Mouse (Mus musculus): ENCODE data around the gene Gm11172. TPM values are rescaled to one million over a fixed set of nuclear protein-coding genes. Genes with fewer than 3 reads are reported as not detected.
A peak's percentile ranks its signal among the peaks of the same experiment; 100 is the strongest.

Gm11172 gene
- polyA plus RNA-seq (2014; fragmentation: Nextera tagmentation; extraction: Ambion mirVana) = not detected in 2 replicates

GRCm38 (mm10) chr16:10812865-10813371 is at the start of gene Gm11172:
TSS of gene Gm11172 (plus strand) at chr16:10812915.
- ATAC-seq (ENCODE audit: low FRiP score) = no peak
- H3K4me2 ChIP-seq (replicated peaks; ENCODE audit: low read depth, low read length) = no peak within 1 kb of the TSS
- H3K9me3 ChIP-seq (ENCODE audit: control insufficient read depth, low read length) = no peaks in the 10 kb centered on the region
- DNase-seq (ENCODE audit: low spot score) = no peak
- no peak within 1 kb of the TSS for H3K27ac ChIP-seq (ENCODE audit: low read depth, low read length)
- H3K4me1 ChIP-seq (replicated peaks; ENCODE audit: control insufficient read depth, insufficient read depth, low read length) = no peaks in the 10 kb centered on the region
- WGBS = 95% methylated on average over 2 of the region's 2 CpGs
- H3K4me3 ChIP-seq (ENCODE audit: low read depth, low read length) = no peak within 1 kb of the TSS
- no peaks in the 10 kb centered on the region for H3K27me3 ChIP-seq (ENCODE audit: control insufficient read depth, insufficient read depth, low read length)
- no peak within 1 kb of the TSS for H3K9ac ChIP-seq (ENCODE audit: low read depth, low read length)
- no peaks in the 10 kb centered on the region for H3K36me3 ChIP-seq (ENCODE audit: control insufficient read depth, insufficient read depth, low read length)

DNA sequence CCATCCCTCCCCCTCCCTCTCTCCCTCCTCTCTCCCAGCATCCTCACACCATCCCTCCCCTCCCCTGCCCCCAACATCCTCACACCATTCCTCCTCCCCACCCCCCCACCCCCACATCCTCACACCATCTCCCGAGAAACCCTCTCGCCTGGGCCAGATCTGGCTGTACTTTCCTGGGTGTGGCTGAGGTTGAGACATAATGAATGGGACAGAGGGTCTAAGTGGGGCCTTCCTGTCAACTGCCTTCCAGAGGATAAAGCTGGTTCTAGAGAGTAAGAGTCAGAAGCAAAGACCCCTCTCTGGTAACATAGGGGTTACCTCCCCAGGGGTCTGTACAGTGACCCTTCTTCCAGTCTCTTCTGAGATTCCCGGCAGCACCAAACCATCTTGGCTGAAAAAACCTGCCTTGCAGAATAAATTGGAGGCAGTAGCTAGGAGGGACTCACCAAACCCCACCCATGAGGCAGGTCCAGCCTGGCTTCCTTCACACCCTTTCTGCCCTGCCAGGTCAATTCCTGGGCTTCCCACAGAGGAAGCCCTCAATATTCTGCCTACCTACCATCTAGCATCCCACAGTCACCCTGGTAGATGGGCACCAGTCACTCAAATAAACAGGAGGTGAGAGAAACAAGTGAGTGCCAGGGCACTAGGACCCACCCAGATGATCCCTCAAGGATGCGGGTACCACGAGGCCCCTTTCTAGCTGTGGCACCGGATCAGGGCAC is 49.0 kb upstream of the Gm11172 start:
- DNase-seq (ENCODE audit: low spot score) (no peak), ATAC-seq (ENCODE audit: low FRiP score) (no peak)
- no peak overlapping the region for H3K27ac ChIP-seq (ENCODE audit: low read depth, low read length)
- H3K36me3 ChIP-seq (ENCODE audit: control insufficient read depth, insufficient read depth, low read length) = no peaks in the 10 kb centered on the region
- no peaks in the 10 kb centered on the region for H3K9me3 ChIP-seq (ENCODE audit: control insufficient read depth, low read length)
- H3K27me3 ChIP-seq (ENCODE audit: control insufficient read depth, insufficient read depth, low read length) = no peaks in the 10 kb centered on the region
- H3K4me1 ChIP-seq (replicated peaks; ENCODE audit: control insufficient read depth, insufficient read depth, low read length) = no peaks in the 10 kb centered on the region
- no peak overlapping the region for H3K9ac ChIP-seq (ENCODE audit: low read depth, low read length)
- WGBS = 73% methylated on average over 6 of the region's 6 CpGs
- H3K4me2 ChIP-seq (replicated peaks; ENCODE audit: low read depth, low read length) = no peak overlapping the region
- no peak overlapping the region for H3K4me3 ChIP-seq (ENCODE audit: low read depth, low read length)

- ATAC-seq (ENCODE audit: low FRiP score) = no peak
- Histone ChIP-seq H3K9ac (ENCODE audit: low read depth, low read length) (no peak overlapping the region), H3K27ac (ENCODE audit: low read depth, low read length) (no peak overlapping the region), H3K27me3 (ENCODE audit: control insufficient read depth, insufficient read depth, low read length) (no peaks in the 10 kb centered on the region), H3K4me3 (ENCODE audit: low read depth, low read length) (no peak overlapping the region), H3K4me2 (replicated peaks; ENCODE audit: low read depth, low read length) (no peak overlapping the region), H3K36me3 (ENCODE audit: control insufficient read depth, insufficient read depth, low read length) (no peaks in the 10 kb centered on the region), H3K4me1 (replicated peaks; ENCODE audit: control insufficient read depth, insufficient read depth, low read length) (no peaks in the 10 kb centered on the region), H3K9me3 (ENCODE audit: control insufficient read depth, low read length) (no peaks in the 10 kb centered on the region)
- WGBS = 56% methylated on average over 2 of the region's 2 CpGs
- DNase-seq (ENCODE audit: low spot score) = no peak
Measured at GRCm38 (mm10) chr16:10764323-10764722, 48.4 kb upstream of the Gm11172 start.

GRCm38 (mm10) chr16:10767158-10767557 is 45.6 kb upstream of the Gm11172 start:
- no peaks in the 10 kb centered on the region for H3K36me3 ChIP-seq (ENCODE audit: control insufficient read depth, insufficient read depth, low read length)
- no peaks in the 10 kb centered on the region for H3K4me1 ChIP-seq (replicated peaks; ENCODE audit: control insufficient read depth, insufficient read depth, low read length)
- no peaks in the 10 kb centered on the region for H3K9me3 ChIP-seq (ENCODE audit: control insufficient read depth, low read length)
- peak; percentile 77 for DNase-seq (ENCODE audit: low spot score)
- no peak overlapping the region for H3K4me3 ChIP-seq (ENCODE audit: low read depth, low read length)
- no peaks in the 10 kb centered on the region for H3K27me3 ChIP-seq (ENCODE audit: control insufficient read depth, insufficient read depth, low read length)
- no peak overlapping the region for H3K4me2 ChIP-seq (replicated peaks; ENCODE audit: low read depth, low read length)
- WGBS = 41% methylated on average over 4 of the region's 4 CpGs
- no peak overlapping the region for H3K9ac ChIP-seq (ENCODE audit: low read depth, low read length)
- H3K27ac ChIP-seq (ENCODE audit: low read depth, low read length) = no peak overlapping the region
- ATAC-seq (ENCODE audit: low FRiP score) = no peak

DNA sequence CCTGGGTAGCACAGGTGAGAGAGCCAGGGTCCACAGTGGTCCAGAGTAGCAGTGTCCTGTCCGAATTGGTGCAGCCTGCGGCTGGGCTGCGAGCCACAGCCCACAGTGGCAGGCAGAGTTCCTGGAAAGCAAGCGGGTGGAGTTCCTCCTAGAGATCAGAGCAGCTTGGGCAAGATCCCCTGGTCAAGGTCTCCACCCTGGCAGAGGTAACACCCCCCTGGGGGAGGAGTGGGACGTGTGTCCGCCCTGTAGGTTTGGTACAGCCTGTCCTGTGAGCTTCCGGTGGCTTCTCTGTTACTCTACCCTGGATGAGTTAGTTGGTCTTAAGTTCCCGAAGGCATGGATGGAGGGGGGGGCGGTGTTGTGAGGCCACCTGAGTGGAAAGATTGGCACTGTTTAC is 43.9 kb upstream of the Gm11172 start:
- Histone ChIP-seq H3K36me3 (ENCODE audit: control insufficient read depth, insufficient read depth, low read length) (no peaks in the 10 kb centered on the region), H3K4me1 (replicated peaks; ENCODE audit: control insufficient read depth, insufficient read depth, low read length) (no peaks in the 10 kb centered on the region), H3K27me3 (ENCODE audit: control insufficient read depth, insufficient read depth, low read length) (no peaks in the 10 kb centered on the region), H3K4me3 (ENCODE audit: low read depth, low read length) (no peak overlapping the region), H3K9me3 (ENCODE audit: control insufficient read depth, low read length) (no peaks in the 10 kb centered on the region), H3K9ac (ENCODE audit: low read depth, low read length) (no peak overlapping the region), H3K27ac (ENCODE audit: low read depth, low read length) (no peak overlapping the region), H3K4me2 (replicated peaks; ENCODE audit: low read depth, low read length) (no peak overlapping the region)
- no peak for ATAC-seq (ENCODE audit: low FRiP score)
- DNase-seq (ENCODE audit: low spot score) = no peak
- 63% methylated on average over 9 of the region's 9 CpGs for WGBS

- 47% methylated on average over 2 of the region's 2 CpGs for WGBS
- H3K4me1 ChIP-seq (replicated peaks; ENCODE audit: control insufficient read depth, insufficient read depth, low read length) = no peaks in the 10 kb centered on the region
- H3K27me3 ChIP-seq (ENCODE audit: control insufficient read depth, insufficient read depth, low read length) = no peaks in the 10 kb centered on the region
- H3K9ac ChIP-seq (ENCODE audit: low read depth, low read length) = no peak overlapping the region
- H3K36me3 ChIP-seq (ENCODE audit: control insufficient read depth, insufficient read depth, low read length) = no peaks in the 10 kb centered on the region
- DNase-seq (ENCODE audit: low spot score) (no peak), ATAC-seq (ENCODE audit: low FRiP score) (no peak)
- no peak overlapping the region for H3K4me3 ChIP-seq (ENCODE audit: low read depth, low read length)
- no peak overlapping the region for H3K4me2 ChIP-seq (replicated peaks; ENCODE audit: low read depth, low read length)
- H3K27ac ChIP-seq (ENCODE audit: low read depth, low read length) = no peak overlapping the region
- no peaks in the 10 kb centered on the region for H3K9me3 ChIP-seq (ENCODE audit: control insufficient read depth, low read length)
Measured at GRCm38 (mm10) chr16:10769661-10770060, 43.1 kb upstream of the Gm11172 start.

DNA sequence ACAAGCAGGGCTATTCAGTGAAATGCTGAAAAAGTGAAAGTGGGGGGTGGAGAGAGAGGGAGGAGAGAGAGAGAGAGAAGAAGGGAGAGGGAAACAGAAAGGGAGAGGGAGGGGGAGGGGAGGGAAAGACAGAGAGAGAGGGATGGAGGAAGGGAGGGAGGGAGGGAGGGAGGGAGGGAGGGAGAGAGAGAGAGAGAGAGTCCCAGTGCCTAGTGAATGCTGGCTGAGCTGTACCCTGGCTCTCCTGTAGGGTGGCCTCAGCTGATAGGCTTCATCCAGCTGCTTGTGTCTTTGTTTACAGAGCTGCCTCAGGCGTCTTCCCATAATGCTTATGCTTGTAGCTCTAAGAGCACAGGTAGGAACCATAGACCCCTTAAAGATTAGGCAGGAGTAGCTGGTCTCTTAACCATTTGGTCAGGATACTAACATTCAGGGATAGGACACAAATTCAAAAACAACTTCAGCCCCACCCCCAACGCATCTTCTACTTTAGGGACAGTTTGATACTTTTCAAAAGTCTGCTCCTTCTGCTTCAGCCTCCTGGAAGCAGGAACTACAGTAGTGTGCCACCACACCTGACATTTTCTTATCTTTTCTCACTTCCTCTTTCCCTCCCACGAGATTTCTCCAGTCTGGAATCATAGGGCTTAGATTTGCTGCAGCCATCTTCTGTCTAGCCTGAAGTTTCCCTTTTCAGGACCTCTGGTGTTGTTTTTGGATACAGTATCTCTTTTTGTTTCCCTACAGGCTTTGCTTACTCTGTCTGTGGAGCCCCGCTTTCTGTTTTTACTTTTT is 42.0 kb upstream of the Gm11172 start:
- no peak overlapping the region for H3K27ac ChIP-seq (ENCODE audit: low read depth, low read length)
- no peaks in the 10 kb centered on the region for H3K4me1 ChIP-seq (replicated peaks; ENCODE audit: control insufficient read depth, insufficient read depth, low read length)
- no peaks in the 10 kb centered on the region for H3K9me3 ChIP-seq (ENCODE audit: control insufficient read depth, low read length)
- H3K9ac ChIP-seq (ENCODE audit: low read depth, low read length) = no peak overlapping the region
- DNase-seq (ENCODE audit: low spot score) (no peak), ATAC-seq (ENCODE audit: low FRiP score) (no peak)
- no peaks in the 10 kb centered on the region for H3K36me3 ChIP-seq (ENCODE audit: control insufficient read depth, insufficient read depth, low read length)
- WGBS = 50% methylated on average over 4 of the region's 4 CpGs
- no peak overlapping the region for H3K4me2 ChIP-seq (replicated peaks; ENCODE audit: low read depth, low read length)
- H3K4me3 ChIP-seq (ENCODE audit: low read depth, low read length) = no peak overlapping the region
- H3K27me3 ChIP-seq (ENCODE audit: control insufficient read depth, insufficient read depth, low read length) = no peaks in the 10 kb centered on the region

DNA sequence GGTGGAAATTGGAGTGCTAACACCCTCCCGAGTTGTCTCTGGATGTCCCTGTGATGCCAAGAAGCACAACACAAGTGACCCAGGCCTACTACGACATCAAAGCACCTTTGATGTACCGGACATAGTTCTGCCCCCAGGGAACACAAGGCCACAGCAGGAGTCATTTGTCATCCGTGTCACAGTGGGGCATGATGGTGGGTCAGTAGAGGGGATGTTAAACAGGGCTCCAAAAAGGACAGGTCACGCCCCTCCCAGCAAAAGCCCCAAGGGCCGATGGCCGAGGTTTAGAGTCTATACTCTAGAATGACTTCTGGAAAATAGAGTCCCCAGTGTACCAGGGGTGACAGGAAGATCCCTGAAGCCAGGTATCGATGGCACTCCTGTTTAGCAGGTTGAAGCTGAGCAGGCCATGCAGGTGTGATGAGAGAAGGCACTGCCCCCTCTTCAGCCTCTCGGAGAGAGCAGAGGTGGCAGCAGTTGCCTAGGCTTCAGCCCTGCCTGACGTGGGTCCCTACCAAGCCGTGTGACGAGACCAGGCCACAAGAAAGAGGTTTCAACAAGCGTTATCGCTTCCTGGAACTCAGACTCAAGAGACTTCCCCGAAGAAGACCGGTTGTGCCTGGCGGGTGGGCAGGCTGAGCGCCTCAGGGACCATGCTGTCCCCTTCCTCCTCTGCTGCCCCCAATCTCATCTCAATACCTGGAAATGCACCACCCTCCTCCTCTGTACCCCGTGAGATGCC is 40.8 kb upstream of the Gm11172 start:
- Histone ChIP-seq H3K4me3 (ENCODE audit: low read depth, low read length) (no peak overlapping the region), H3K36me3 (ENCODE audit: control insufficient read depth, insufficient read depth, low read length) (no peaks in the 10 kb centered on the region), H3K4me2 (replicated peaks; ENCODE audit: low read depth, low read length) (no peak overlapping the region), H3K9ac (ENCODE audit: low read depth, low read length) (no peak overlapping the region), H3K9me3 (ENCODE audit: control insufficient read depth, low read length) (no peaks in the 10 kb centered on the region), H3K4me1 (replicated peaks; ENCODE audit: control insufficient read depth, insufficient read depth, low read length) (no peaks in the 10 kb centered on the region), H3K27me3 (ENCODE audit: control insufficient read depth, insufficient read depth, low read length) (no peaks in the 10 kb centered on the region), H3K27ac (ENCODE audit: low read depth, low read length) (no peak overlapping the region)
- DNase-seq (ENCODE audit: low spot score) (no peak), ATAC-seq (ENCODE audit: low FRiP score) (no peak)
- WGBS = 50% methylated on average over 19 of the region's 19 CpGs
